8 mouse cellular contexts compared by ENCODE assay signal in the genomic region with DNA sequence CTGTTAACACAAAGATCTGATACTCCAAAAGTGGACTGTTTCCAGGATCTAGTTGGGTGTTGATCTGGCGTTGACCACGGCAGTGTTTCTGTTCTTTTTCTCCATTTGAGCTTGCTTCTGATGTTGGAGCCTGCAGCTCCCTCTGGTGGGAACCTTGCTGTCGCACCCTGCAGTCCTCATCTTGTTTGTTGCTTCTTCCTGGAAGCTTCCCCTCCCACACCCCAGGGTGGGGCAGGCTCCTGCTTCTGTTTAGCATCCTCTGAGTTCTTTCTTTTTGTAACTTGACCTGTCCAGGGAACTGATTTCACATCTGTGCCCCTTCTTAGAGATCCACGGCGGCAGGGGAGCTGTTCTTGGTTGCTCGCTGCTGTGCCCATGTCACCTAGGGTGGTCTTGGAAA. TPM values are rescaled to one million over a fixed set of nuclear protein-coding genes. Genes with fewer than 3 reads are reported as not detected.
DNase-seq lines count a peak whose midpoint lies in the region; ATAC-seq and TF ChIP-seq lines count a peak whose summit lies in the region.

No protein-coding gene starts in this region.

- DNase-seq in hindbrain, embryonic 10.5 days (ENCODE audit: low spot score): peak; percentile 40
- no peak for DNase-seq in Patski (ENCODE audit: low read depth, low spot score)
- DNase-seq in embryo, embryonic 11 days: peak; percentile 47
- DNase-seq in kidney, adult 11 months: peak; percentile 54
- peak; percentile 64 to 68 for DNase-seq in left cerebral cortex, postnatal 25 days (ENCODE audit: low spot score in 2 of 2)
- DNase-seq in ovary, postnatal 36 days (ENCODE audit: low spot score): peak; percentile 32
- DNase-seq in thymus, postnatal 25 days: peak; percentile 61

- POLR2A ChIA-PET in Patski (lab: Charles Lee): no interaction called here

- H3K4me3 ChIP-seq in hindbrain, embryonic 10.5 days: no peak overlapping the region
- no peak overlapping the region for H3K4me3 ChIP-seq in hindbrain, embryonic 12.5 days

- CTCF ChIA-PET in Patski (lab: Charles Lee): interaction anchor here (0.8 to 2.0 kb wide), 2 partner anchors 55 to 58 kb away, joined by 3 to 12 read pairs; no protein-coding TSS in a partner anchor

- peak; percentile 72 for TF ChIP-seq CTCF in Patski (IDR thresholded peaks at IDR 0.05)

- intact Hi-C loops in left cerebral cortex, postnatal 25 days (cut with DNase I): loop anchor here (1.0 to 10.0 kb wide), 3 partner anchors 58 to 168 kb away; no protein-coding TSS in a partner anchor

- no peaks in the 10 kb centered on the region for H3K36me3 ChIP-seq in hindbrain, embryonic 10.5 days
- no peaks in the 10 kb centered on the region for H3K36me3 ChIP-seq in hindbrain, embryonic 12.5 days

- H3K4me1 ChIP-seq in hindbrain, embryonic 10.5 days (replicated peaks): no peaks in the 10 kb centered on the region
- H3K4me1 ChIP-seq in hindbrain, embryonic 12.5 days: no peaks in the 10 kb centered on the region

- H3K9me3 ChIP-seq in hindbrain, embryonic 10.5 days: no peaks in the 10 kb centered on the region
- 0 out of 2 replicates have a peak, but pooled peaks cover 4% of the 10 kb centered on the region for H3K9me3 ChIP-seq in hindbrain, embryonic 12.5 days (replicated peaks)

- no peak overlapping the region for H3K4me2 ChIP-seq in hindbrain, embryonic 12.5 days (replicated peaks)

- H3K27ac ChIP-seq in hindbrain, embryonic 10.5 days: no peak overlapping the region
- no peak overlapping the region for H3K27ac ChIP-seq in hindbrain, embryonic 12.5 days

- H3K27me3 ChIP-seq in hindbrain, embryonic 10.5 days (ENCODE audit: insufficient read depth, poor library complexity, severe bottlenecking): no peaks in the 10 kb centered on the region
- H3K27me3 ChIP-seq in hindbrain, embryonic 12.5 days: no peaks in the 10 kb centered on the region
- no peaks in the 10 kb centered on the region for H3K27me3 ChIP-seq in Patski

- H3K9ac ChIP-seq in hindbrain, embryonic 12.5 days: no peak overlapping the region

- ATAC-seq in hindbrain, embryonic 12.5 days (ENCODE audit: low FRiP score): no peak
- ATAC-seq in Patski: peak; percentile 51

- in situ Hi-C loops in Patski (cut with MboI; ENCODE audit: low pct_unique_long_range_greater_than_20kb): no loop called here

- WGBS in hindbrain, embryonic 10.5 days: 32% methylated on average over 6 of the region's 6 CpGs
- 27% methylated on average over 6 of the region's 6 CpGs for WGBS in hindbrain, embryonic 12.5 days

RNA-seq across cellular contexts. Expression of a gene that starts 35.7 kb away (rescaled TPM):
- polyA plus RNA-seq in hindbrain, embryonic 10.5 days (2016; fragmentation: Nextera tagmentation; extraction: Ambion mirVana): 0.22 and 0.29 TPM in 2 replicates
- polyA plus RNA-seq in hindbrain, embryonic 12.5 days (2016; fragmentation: Nextera tagmentation; extraction: Ambion mirVana): 0.33 and 0.58 TPM in 2 replicates
- not detected for polyA plus RNA-seq in Patski (2021)
- total RNA-seq in left cerebral cortex, postnatal 25 days (2021): under 1 TPM; 0.14 to 0.16 TPM
